In genomic region chr17:17624421-17624956, GRCm38 (mm10) we compare ENCODE assay signal across 8 mouse cellular contexts. TPM values are rescaled to one million over a fixed set of nuclear protein-coding genes. Genes with fewer than 3 reads are reported as not detected.
DNase-seq lines count a peak whose midpoint lies in the region; ATAC-seq lines count a peak whose summit lies in the region.

No protein-coding gene starts in this region.

- H3K4me1 ChIP-seq in lung, embryonic 16.5 days (replicated peaks; ENCODE audit: control insufficient read depth, insufficient read depth, low read length), result peaks cover 8% of the 10 kb centered on the region

- peak overlapping the region; percentile 100 for H3K27ac ChIP-seq in lung, embryonic 16.5 days (ENCODE audit: low read length)

- peak overlapping the region; percentile 97 for H3K4me3 ChIP-seq in lung, embryonic 16.5 days (ENCODE audit: low read length)

- no peaks in the 10 kb centered on the region for H3K36me3 ChIP-seq in lung, embryonic 16.5 days (ENCODE audit: control insufficient read depth, insufficient read depth, low read length)

- H3K9me3 ChIP-seq in lung, embryonic 16.5 days (ENCODE audit: control insufficient read depth, low read length), result 0 out of 2 replicates have a peak, but pooled peaks cover 2% of the 10 kb centered on the region

- peak; percentile 95 for DNase-seq in MEL-GATA-1-ER (ENCODE audit: extremely low read depth, low read depth)
- DNase-seq in cerebellum, adult 8-10 months, result peak; percentile 87
- peak; percentile 97 for DNase-seq in forelimb bud, embryonic 11.5 days (ENCODE audit: low read depth, low spot score)
- peak; percentile 73 for DNase-seq in layer of hippocampus, adult 9-10 months (ENCODE audit: low spot score)
- DNase-seq in ovary, postnatal 10 days (ENCODE audit: low spot score), result peak; percentile 80
- peak; percentile 94 to 96 for DNase-seq in thymus, postnatal 10 days (ENCODE audit: low spot score in 2 of 2)

- H3K9ac ChIP-seq in lung, embryonic 16.5 days (ENCODE audit: low read length), result peak overlapping the region; percentile 98

- WGBS in lung, embryonic 16.5 days, result under 1% methylated on average over 51 of the region's 51 CpGs

- peak overlapping the region; percentile 84 for H3K4me2 ChIP-seq in lung, embryonic 16.5 days (ENCODE audit: low read depth, low read length)

- ATAC-seq in hematopoietic stem cell, adult 5-6 weeks (replicated peaks in 1 of 2; ENCODE audit: insufficient read depth in 1 of 2, low FRiP score in 2 of 2, low TSS enrichment in 1 of 2, low read depth in 1 of 2, poor library complexity in 2 of 2, severe bottlenecking in 2 of 2), result peak; percentile 74
- peak; percentile 97 for ATAC-seq in lung, embryonic 16.5 days (ENCODE audit: low read depth)

- H3K27me3 ChIP-seq in lung, embryonic 16.5 days (ENCODE audit: control insufficient read depth, insufficient read depth, low read depth, low read length), result no peaks in the 10 kb centered on the region

RNA-seq across cellular contexts. Expression of gene Lnpep, which starts 0.4 kb away (rescaled TPM):
- total RNA-seq in hematopoietic stem cell, adult 5-6 weeks (2017), result 62.1 and 83.2 TPM in 2 replicates
- 8.0 and 8.4 TPM in 2 replicates for polyA plus RNA-seq in lung, embryonic 16.5 days (2015; fragmentation: Nextera tagmentation; extraction: Ambion mirVana)

Comparison
In these comparisons a context has a peak if more than half of its experiments do, and no peak if none do; other contexts are left out.
1. Peak in every context shown above with its lines: DNase-seq, ATAC-seq, H3K4me3 ChIP-seq and H3K27ac ChIP-seq.